Mouse (Mus musculus) heart, embryonic 15.5 days (tissue): ENCODE measurements around the gene Mettl27. TPM values are rescaled to one million over a fixed set of nuclear protein-coding genes. Genes with fewer than 3 reads are reported as not detected.
A peak's percentile ranks its signal among the peaks of the same experiment; 100 is the strongest.

Source experiments
- ATAC-seq: fragments of 200-750 bp; cut with Nextera tagmentation; replicated peaks from 2 replicates; pipeline ENCODE4 v1.8.0; 2017; ENCODE audit warnings: low read depth, moderate TSS enrichment; ENCODE audit not compliant: insufficient number of reproducible peaks, insufficient read depth, low FRiP score
- H3K27ac ChIP-seq: fragments of 300-500 bp; sonication (generic); 2 replicates; pipeline ENCODE4 v1.5.1; 2015; ENCODE audit warnings: mild to moderate bottlenecking, inconsistent platforms
- H3K27me3 ChIP-seq: fragments of 300-500 bp; sonication (generic); 2 replicates; pipeline ENCODE4 v1.6.1; 2015; ENCODE audit warnings: inconsistent platforms
- H3K36me3 ChIP-seq: fragments of 300-500 bp; sonication (generic); 2 replicates; pipeline ENCODE4 v1.6.1; 2015; ENCODE audit warnings: mild to moderate bottlenecking, inconsistent platforms
- H3K4me1 ChIP-seq: fragments of 300-500 bp; sonication (generic); replicated peaks from 2 replicates; pipeline ENCODE4 v1.6.1; 2015; ENCODE audit warnings: inconsistent platforms
- H3K4me2 ChIP-seq: fragments of 300-500 bp; sonication (generic); 2 replicates; pipeline ENCODE4 v1.6.1; 2015; ENCODE audit warnings: inconsistent platforms, mild to moderate bottlenecking, moderate library complexity
- H3K4me3 ChIP-seq: fragments of 300-500 bp; sonication (generic); 2 replicates; pipeline ENCODE4 v1.5.1; 2015; ENCODE audit warnings: mild to moderate bottlenecking, inconsistent platforms
- H3K9ac ChIP-seq: fragments of 300-500 bp; sonication (generic); 2 replicates; pipeline ENCODE4 v1.6.1; 2015; ENCODE audit warnings: mild to moderate bottlenecking, inconsistent platforms
- H3K9me3 ChIP-seq: fragments of 300-500 bp; sonication (generic); replicated peaks from 2 replicates; pipeline ENCODE4 v1.6.1; 2016; ENCODE audit warnings: inconsistent platforms
- WGBS: fragments of 180-500 bp; shearing (Covaris S2); methylation state at CpG from one replicate; pipeline ENCODE4 v1.1.7; 2015; ENCODE audit warnings: mixed read lengths; 5-methylcytosine and 5-hydroxymethylcytosine counted together
- polyA plus RNA-seq: library from polyadenylated mRNA; unstranded; fragments of >200 nt; fragmentation: Nextera tagmentation; extraction: Ambion mirVana; gene quantifications from 2 replicates; pipeline ENCODE4 v1.2.1, GENCODE M21; 2015

Mettl27 gene
- polyA plus RNA-seq, 1 experiment from 2014 or later = 6.6 TPM

DNA sequence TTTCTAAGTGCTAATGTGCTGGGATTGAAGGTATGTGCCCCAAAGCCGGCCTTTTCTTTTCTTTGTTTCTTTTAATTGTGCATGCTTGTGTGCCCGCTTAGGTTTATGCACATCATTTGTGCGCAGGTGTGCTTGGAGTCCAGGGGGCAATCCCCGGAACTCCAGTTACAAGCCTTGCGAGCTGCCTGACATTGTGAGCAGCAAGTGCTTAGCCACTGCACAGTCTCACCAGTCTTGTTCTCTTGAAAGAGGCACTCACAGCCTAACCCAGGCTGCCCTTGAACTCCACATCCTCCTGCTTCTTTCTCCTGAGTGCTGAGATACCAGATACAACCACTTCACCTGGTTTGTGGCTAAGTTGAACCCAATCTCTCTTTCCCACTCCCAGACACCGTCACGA is 41.4 kb downstream of the Mettl27 start:
- no peaks in the 10 kb centered on the region for H3K36me3 ChIP-seq
- no peak overlapping the region for H3K9ac ChIP-seq
- ATAC-seq = no peak
- no peak overlapping the region for H3K4me3 ChIP-seq
- H3K9me3 ChIP-seq = no peaks in the 10 kb centered on the region
- H3K4me1 ChIP-seq = peaks cover 7% of the 10 kb centered on the region
- H3K27ac ChIP-seq = no peak overlapping the region
- H3K27me3 ChIP-seq = no peaks in the 10 kb centered on the region
- WGBS = 85% methylated on average over 7 of the region's 7 CpGs
- no peak overlapping the region for H3K4me2 ChIP-seq

GRCm38 (mm10) chr5:134974294-134974693 is 42.1 kb downstream of the Mettl27 start:
- Histone ChIP-seq H3K4me3 (no peak overlapping the region), H3K4me1 (peaks cover 7% of the 10 kb centered on the region), H3K27me3 (no peaks in the 10 kb centered on the region), H3K4me2 (no peak overlapping the region), H3K9me3 (no peaks in the 10 kb centered on the region), H3K9ac (no peak overlapping the region), H3K36me3 (no peaks in the 10 kb centered on the region), H3K27ac (0 out of 2 replicates have a peak overlapping the region, but pooled peaks have one; percentile 20)
- ATAC-seq = peak; percentile 68
- WGBS = 10% methylated on average over 7 of the region's 7 CpGs

GRCm38 (mm10) chr5:134974921-134975320 is 42.8 kb downstream of the Mettl27 start:
- Histone ChIP-seq H3K27me3 (no peaks in the 10 kb centered on the region), H3K4me2 (no peak overlapping the region), H3K27ac (no peak overlapping the region), H3K9ac (no peak overlapping the region), H3K4me1 (peaks cover 7% of the 10 kb centered on the region), H3K9me3 (no peaks in the 10 kb centered on the region), H3K4me3 (no peak overlapping the region), H3K36me3 (no peaks in the 10 kb centered on the region)
- WGBS = 36% methylated on average over 2 of the region's 2 CpGs
- no peak for ATAC-seq

GRCm38 (mm10) chr5:134976164-134976563 is 44.0 kb downstream of the Mettl27 start:
- H3K4me2 ChIP-seq = no peak overlapping the region
- ATAC-seq = no peak
- H3K9ac ChIP-seq = no peak overlapping the region
- WGBS = 66% methylated on average over 2 of the region's 2 CpGs
- no peak overlapping the region for H3K4me3 ChIP-seq
- H3K36me3 ChIP-seq = no peaks in the 10 kb centered on the region
- H3K9me3 ChIP-seq = no peaks in the 10 kb centered on the region
- peaks cover 7% of the 10 kb centered on the region for H3K4me1 ChIP-seq
- H3K27ac ChIP-seq = no peak overlapping the region
- H3K27me3 ChIP-seq = no peaks in the 10 kb centered on the region

DNA sequence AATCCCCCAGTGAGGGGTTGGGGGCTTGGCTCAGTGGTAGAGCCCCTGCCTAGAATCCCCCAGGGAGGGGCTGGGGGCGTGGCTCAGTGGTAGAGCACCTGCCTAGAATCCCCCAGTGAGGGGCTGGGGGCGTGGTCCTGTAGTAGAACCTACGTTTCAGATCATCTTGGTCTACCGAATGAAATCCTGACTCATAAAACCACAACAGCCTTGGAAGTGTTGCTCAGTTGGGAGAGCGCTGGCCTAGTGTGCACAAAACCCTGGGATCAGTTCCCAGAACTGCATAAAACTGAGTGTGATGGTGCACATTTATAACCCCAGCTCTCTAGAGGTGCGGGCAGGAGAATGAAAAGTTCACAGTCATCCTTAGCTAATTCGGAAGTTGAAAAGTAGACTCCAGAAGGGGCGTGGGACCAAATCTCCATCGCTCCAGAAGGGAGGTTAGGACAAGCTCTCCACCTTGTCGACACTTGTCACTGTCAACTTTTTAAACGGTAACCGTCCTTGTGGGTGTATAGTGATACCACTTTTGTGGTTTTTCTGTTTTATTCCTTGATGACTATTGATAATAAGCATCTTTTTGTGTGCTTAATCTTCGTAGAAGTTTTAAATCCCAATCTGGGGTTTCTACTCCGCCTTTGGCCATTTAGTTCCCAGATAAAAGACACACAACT is 44.5 kb downstream of the Mettl27 start:
- Histone ChIP-seq H3K9ac (no peak overlapping the region), H3K36me3 (no peaks in the 10 kb centered on the region), H3K4me2 (no peak overlapping the region), H3K4me3 (no peak overlapping the region), H3K4me1 (peaks cover 7% of the 10 kb centered on the region), H3K27me3 (no peaks in the 10 kb centered on the region), H3K27ac (no peak overlapping the region), H3K9me3 (no peaks in the 10 kb centered on the region)
- ATAC-seq = no peak
- 70% methylated on average over 14 of the region's 14 CpGs for WGBS

GRCm38 (mm10) chr5:134977837-134978236 is 45.7 kb downstream of the Mettl27 start:
- H3K4me2 ChIP-seq = no peak overlapping the region
- peaks cover 7% of the 10 kb centered on the region for H3K4me1 ChIP-seq
- no peaks in the 10 kb centered on the region for H3K36me3 ChIP-seq
- ATAC-seq = no peak
- no peak overlapping the region for H3K27ac ChIP-seq
- H3K9me3 ChIP-seq = no peaks in the 10 kb centered on the region
- H3K4me3 ChIP-seq = no peak overlapping the region
- no peak overlapping the region for H3K9ac ChIP-seq
- H3K27me3 ChIP-seq = no peaks in the 10 kb centered on the region
- 50% methylated on average over 4 of the region's 4 CpGs for WGBS

GRCm38 (mm10) chr5:134981149-134981548 is 49.0 kb downstream of the Mettl27 start:
- no peak overlapping the region for H3K4me3 ChIP-seq
- H3K4me2 ChIP-seq = no peak overlapping the region
- peaks cover 9% of the 10 kb centered on the region for H3K4me1 ChIP-seq
- H3K9me3 ChIP-seq = no peaks in the 10 kb centered on the region
- 53% methylated on average over 10 of the region's 10 CpGs for WGBS
- H3K9ac ChIP-seq = no peak overlapping the region
- H3K27ac ChIP-seq = no peak overlapping the region
- no peaks in the 10 kb centered on the region for H3K36me3 ChIP-seq
- ATAC-seq = no peak
- peaks cover 22% of the 10 kb centered on the region for H3K27me3 ChIP-seq

DNA sequence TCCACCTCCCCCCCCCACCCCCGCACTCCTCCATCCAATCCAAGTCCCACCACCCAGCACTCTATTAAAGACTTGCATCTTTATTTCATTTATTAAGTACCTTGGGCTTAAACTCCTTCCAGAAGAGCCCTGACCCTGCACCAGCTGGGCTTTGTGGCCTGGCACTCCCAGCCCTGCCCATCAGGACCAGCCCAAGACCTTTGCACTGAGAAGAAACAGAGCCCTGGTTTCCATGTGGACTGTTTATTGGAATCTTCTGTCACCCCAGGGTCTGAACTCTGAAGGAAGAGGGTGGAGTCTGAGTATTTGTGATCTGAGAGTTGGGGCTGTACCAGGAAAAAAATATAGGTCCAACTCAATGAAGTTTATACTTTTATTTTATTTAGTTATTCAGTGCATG is 50.9 kb downstream of the Mettl27 start:
- Histone ChIP-seq H3K27me3 (peaks cover 42% of the 10 kb centered on the region), H3K4me1 (peaks cover 19% of the 10 kb centered on the region), H3K9me3 (no peaks in the 10 kb centered on the region), H3K27ac (no peak overlapping the region), H3K4me3 (no peak overlapping the region), H3K9ac (no peak overlapping the region), H3K4me2 (no peak overlapping the region), H3K36me3 (no peaks in the 10 kb centered on the region)
- 93% methylated on average over 1 of the region's 1 CpGs for whole genome bisulfite sequencing
- ATAC-seq = no peak

DNA sequence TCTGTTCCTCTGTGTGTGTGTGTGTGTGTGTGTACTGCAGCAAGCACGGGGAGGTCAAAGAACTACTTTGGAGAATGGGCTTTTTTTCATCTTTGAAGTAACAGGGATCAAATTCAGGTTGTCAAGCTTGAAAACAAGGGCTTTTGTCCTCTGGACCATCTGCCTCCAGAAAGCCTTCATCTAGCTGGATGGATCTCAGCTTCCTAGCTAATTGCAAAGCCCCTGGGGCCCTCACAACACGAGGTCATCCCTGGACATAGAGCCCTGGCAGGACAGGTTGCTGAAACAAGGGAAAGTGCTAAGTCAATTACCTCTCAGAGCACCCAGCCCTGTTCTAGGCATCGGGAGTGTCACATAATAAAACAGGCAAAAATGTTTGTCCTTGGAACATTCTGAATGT is 51.6 kb downstream of the Mettl27 start:
- Histone ChIP-seq H3K9ac (no peak overlapping the region), H3K27me3 (peaks cover 47% of the 10 kb centered on the region), H3K4me1 (peaks cover 19% of the 10 kb centered on the region), H3K27ac (no peak overlapping the region), H3K4me3 (no peak overlapping the region), H3K9me3 (no peaks in the 10 kb centered on the region), H3K4me2 (no peak overlapping the region), H3K36me3 (no peaks in the 10 kb centered on the region)
- WGBS = 43% methylated on average over 3 of the region's 3 CpGs
- no peak for ATAC-seq

DNA sequence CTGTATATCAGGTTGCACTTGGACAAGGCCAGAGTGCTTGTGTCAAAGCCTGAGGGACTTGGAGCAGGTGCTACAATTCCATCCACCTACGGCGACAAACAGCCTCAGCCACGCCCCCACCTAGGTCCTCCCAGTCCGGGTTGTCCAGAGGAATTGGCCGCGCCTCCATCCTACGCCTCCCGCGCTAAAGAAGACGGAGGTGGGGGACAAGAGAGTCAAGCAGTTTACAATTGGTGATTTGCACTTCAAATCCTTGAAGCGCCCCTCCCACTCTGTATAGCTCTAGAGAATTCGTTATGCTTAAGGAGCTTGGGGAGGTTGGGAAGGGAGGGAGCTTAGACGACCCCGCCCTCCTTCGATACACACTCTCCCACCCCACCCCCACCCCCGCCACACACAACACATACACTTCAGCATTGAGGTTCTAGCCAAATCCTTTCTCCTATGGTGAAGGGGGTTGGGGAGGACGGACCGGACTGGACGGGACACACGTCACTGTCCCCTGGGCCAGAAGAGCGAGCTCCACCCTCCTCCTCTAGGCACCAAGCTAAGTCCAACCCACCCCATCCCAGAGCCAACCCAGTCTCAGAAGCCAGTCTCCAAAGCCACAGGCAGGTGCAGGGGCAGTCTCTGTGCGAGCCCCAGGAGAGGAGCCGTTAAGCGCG is 53.6 kb downstream of the Mettl27 start, which contains the start of gene Cldn3:
Gene Cldn3 (plus strand): TSS at position 582 of the 665 bp plus-strand sequence.
- peak within 1 kb of the TSS; percentile 64 for H3K4me2 ChIP-seq
- H3K36me3 ChIP-seq = no peaks in the 10 kb centered on the region
- peak within 1 kb of the TSS; percentile 10; the same call in 1 of the 2 replicates for H3K9ac ChIP-seq
- peaks cover 61% of the 10 kb centered on the region for H3K27me3 ChIP-seq
- ATAC-seq = peak; percentile 43; the same call in 1 of the 2 replicates
- peaks cover 19% of the 10 kb centered on the region for H3K4me1 ChIP-seq
- peak within 1 kb of the TSS; percentile 35 for H3K4me3 ChIP-seq
- no peaks in the 10 kb centered on the region for H3K9me3 ChIP-seq
- WGBS = 2% methylated on average over 25 of the region's 25 CpGs
- H3K27ac ChIP-seq = no peak within 1 kb of the TSS

DNA sequence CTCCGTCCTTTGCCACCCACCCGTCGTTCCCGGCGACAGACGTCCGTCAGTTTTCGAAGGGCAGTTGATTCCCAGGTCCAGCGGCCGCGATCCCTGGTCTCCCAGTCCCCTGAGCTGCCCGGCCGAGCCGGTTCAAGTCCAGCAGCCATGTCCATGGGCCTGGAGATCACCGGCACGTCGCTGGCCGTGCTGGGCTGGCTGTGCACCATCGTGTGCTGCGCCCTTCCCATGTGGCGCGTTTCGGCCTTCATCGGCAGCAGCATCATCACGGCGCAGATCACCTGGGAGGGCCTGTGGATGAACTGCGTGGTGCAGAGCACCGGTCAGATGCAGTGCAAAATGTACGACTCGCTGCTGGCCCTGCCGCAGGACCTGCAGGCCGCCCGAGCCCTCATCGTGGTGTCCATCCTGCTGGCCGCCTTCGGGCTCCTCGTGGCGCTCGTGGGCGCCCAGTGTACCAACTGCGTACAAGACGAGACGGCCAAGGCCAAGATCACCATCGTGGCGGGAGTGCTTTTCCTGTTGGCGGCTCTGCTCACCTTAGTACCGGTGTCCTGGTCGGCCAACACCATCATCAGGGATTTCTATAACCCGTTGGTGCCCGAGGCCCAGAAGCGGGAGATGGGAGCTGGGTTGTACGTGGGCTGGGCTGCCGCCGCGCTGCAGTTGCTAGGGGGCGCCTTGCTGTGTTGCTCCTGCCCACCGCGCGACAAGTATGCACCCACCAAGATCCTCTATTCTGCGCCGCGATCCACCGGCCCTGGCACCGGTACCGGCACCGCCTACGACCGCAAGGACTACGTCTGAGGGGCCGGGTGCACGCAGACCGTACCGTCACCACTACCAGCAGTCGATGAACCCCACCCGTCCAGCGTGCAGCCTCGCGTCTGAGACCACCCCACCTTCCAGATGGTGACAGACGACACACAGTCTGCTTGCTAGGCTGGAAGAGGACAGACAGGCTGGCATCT is 54.4 kb downstream of the Mettl27 start:
- WGBS = 4% methylated on average over 79 of the region's 79 CpGs
- H3K36me3 ChIP-seq = no peaks in the 10 kb centered on the region
- peaks cover 19% of the 10 kb centered on the region for H3K4me1 ChIP-seq
- H3K9me3 ChIP-seq = no peaks in the 10 kb centered on the region
- H3K4me3 ChIP-seq = peak overlapping the region; percentile 35
- ATAC-seq = no peak
- no peak overlapping the region for H3K27ac ChIP-seq
- H3K4me2 ChIP-seq = peak overlapping the region; percentile 64
- H3K9ac ChIP-seq = peak overlapping the region; percentile 10; the same call in 1 of the 2 replicates
- peaks cover 61% of the 10 kb centered on the region for H3K27me3 ChIP-seq
